Mouse (Mus musculus) ES-E14 (cell line): Measurements from ENCODE around the gene Epb41l4b. TPM values are rescaled to one million over a fixed set of nuclear protein-coding genes. Genes with fewer than 3 reads are reported as not detected.

ENCODE experiments used
- DNase-seq: peaks from one replicate; pipeline ENCODE4 v3.0.0-alpha.2; 2013; ENCODE audit warnings: low read depth, low spot score
- H3K27ac ChIP-seq: 2 replicates; pipeline ENCODE4 v1.5.1; 2012; ENCODE audit warnings: low read depth, mild to moderate bottlenecking, low read length, moderate library complexity, mixed read lengths; ENCODE audit not compliant: poor library complexity, insufficient read depth, severe bottlenecking
- H3K36me3 ChIP-seq: 2 replicates; pipeline ENCODE4 v1.6.1; 2012; ENCODE audit warnings: mild to moderate bottlenecking, low read length, moderate library complexity, mixed read lengths; ENCODE audit not compliant: control insufficient read depth, poor library complexity, insufficient read depth, severe bottlenecking
- H3K4me1 ChIP-seq, 2 experiments: fragments of 150-350 bp in 1 of 2; sonication (generic) in 1 of 2; 2 replicates each; pipeline ENCODE4 v1.6.1; 2012; ENCODE audit warnings: low read length in 2 of 2, mild to moderate bottlenecking in 1 of 2, mixed read lengths in 1 of 2; ENCODE audit not compliant: control insufficient read depth in 2 of 2, insufficient read depth in 2 of 2, poor library complexity in 1 of 2
- H3K4me3 ChIP-seq, 2 experiments: fragments of 150-350 bp in 1 of 2; sonication (generic) in 1 of 2; 2 replicates each; pipeline ENCODE4 v1.5.1; 2012; ENCODE audit warnings: low read length in 2 of 2, low read depth in 1 of 2, mild to moderate bottlenecking in 1 of 2, mixed read lengths in 1 of 2; ENCODE audit not compliant: insufficient read depth in 1 of 2, poor library complexity in 1 of 2, severe bottlenecking in 1 of 2
- H3K9ac ChIP-seq: 2 replicates; pipeline ENCODE4 v1.6.1; 2012; ENCODE audit warnings: low read depth, mild to moderate bottlenecking, low read length, mixed read lengths; ENCODE audit not compliant: poor library complexity, insufficient read depth, severe bottlenecking
- H3K9me3 ChIP-seq: fragments of 150-350 bp; sonication (generic); 2 replicates; pipeline ENCODE4 v1.6.1; 2012; ENCODE audit warnings: low read depth, mild to moderate bottlenecking, low read length; ENCODE audit not compliant: control insufficient read depth, insufficient read depth
- CHD2 ChIP-seq: IDR thresholded peaks from 2 replicates; pipeline ENCODE4 v1.6.1; 2014; ENCODE audit warnings: mild to moderate bottlenecking, low read depth, low read length, inconsistent platforms
- HCFC1 ChIP-seq: IDR thresholded peaks from 2 replicates; pipeline ENCODE4 v1.6.1; 2012; ENCODE audit warnings: low read length, inconsistent platforms, borderline replicate concordance; ENCODE audit not compliant: insufficient read depth
- MAFK ChIP-seq: IDR thresholded peaks from 2 replicates; pipeline ENCODE4 v1.6.1; 2014; ENCODE audit warnings: mild to moderate bottlenecking, low read depth, low read length, inconsistent platforms; ENCODE audit not compliant: insufficient read depth
- ZC3H11A ChIP-seq: IDR thresholded peaks from 2 replicates; pipeline ENCODE4 v1.6.1; 2012; ENCODE audit warnings: low read depth, mild to moderate bottlenecking, inconsistent platforms, low read length, borderline replicate concordance
- ZNF384 ChIP-seq: IDR thresholded peaks from 2 replicates; pipeline ENCODE4 v1.6.1; 2012; ENCODE audit warnings: low read depth, low read length, inconsistent platforms
- in situ Hi-C, 2 experiments: fragments of 600-800 bp; cut with MboI; formaldehyde crosslinking; loops; one replicate each; pipeline ENCODE4 v1.15.1; 2025; ENCODE audit warnings: low sequenced_read_pairs in 2 of 2, inconsistent platforms in 1 of 2; ENCODE audit not compliant: unreplicated experiment in 2 of 2
- total RNA-seq: library from RNA; depleted of rRNA; stranded (reverse); fragments of 300-350 nt; gene quantifications from 2 replicates; pipeline ENCODE4 v1.2.3, GENCODE M21; 2012

Epb41l4b gene
- total RNA-seq, 1 experiment: 4.7 TPM

DNA sequence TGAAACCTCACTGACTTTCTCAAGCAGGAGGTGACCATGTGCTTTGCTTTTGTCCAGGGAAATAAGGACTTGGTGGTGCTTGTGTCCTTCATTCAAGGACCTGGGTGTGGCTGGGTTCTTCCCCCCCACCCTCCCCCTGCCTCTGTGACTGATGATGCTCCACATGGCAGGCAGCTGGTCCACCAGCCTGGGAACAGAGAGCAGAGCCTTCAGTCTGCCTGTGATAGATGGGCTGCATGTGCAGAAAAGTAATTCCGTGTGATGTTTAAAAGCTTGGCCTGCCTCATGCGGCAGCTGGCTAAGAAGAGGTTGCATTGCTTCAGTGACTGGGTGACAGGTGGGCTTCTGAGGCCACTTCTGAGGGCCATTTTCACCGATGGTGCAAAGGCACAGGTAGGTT, 140.5 kb downstream of the Epb41l4b start:
- H3K4me1 ChIP-seq: no peaks in the 10 kb centered on the region
- no peak for DNase-seq
- no peak for TF ChIP-seq HCFC1
- no peak for TF ChIP-seq CHD2
- TF ChIP-seq MAFK: no peak
- no peak for TF ChIP-seq ZNF384
- TF ChIP-seq ZC3H11A: no peak
- no peak overlapping the region for H3K4me3 ChIP-seq
- H3K36me3 ChIP-seq: no peaks in the 10 kb centered on the region
- no peak overlapping the region for H3K27ac ChIP-seq
- no peak overlapping the region for H3K9ac ChIP-seq
- no peaks in the 10 kb centered on the region for H3K9me3 ChIP-seq
- in situ Hi-C loops: no loop called here

DNA sequence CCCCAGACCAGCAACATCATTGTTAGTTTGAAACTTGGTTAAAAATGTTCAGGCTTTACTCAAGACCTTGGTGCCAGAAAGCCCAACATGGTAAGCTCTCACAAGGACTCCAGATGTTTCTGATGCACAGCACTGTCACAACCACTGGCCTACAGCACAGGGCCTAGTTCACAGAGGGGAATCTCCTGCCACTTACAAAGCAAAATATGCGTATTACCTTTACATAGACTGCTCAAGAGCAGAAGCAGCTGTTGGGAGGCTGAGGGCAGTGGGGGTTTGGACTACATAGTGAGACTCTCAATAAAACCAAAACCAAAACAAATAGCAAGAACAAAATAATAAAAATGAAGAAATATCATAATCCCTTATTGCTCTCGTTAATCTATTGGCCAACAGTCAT, 141.8 kb downstream of the Epb41l4b start:
- Histone ChIP-seq H3K9me3 (no peaks in the 10 kb centered on the region), H3K27ac (no peak overlapping the region), H3K9ac (no peak overlapping the region), H3K36me3 (no peaks in the 10 kb centered on the region), H3K4me3 (no peak overlapping the region), H3K4me1 (no peaks in the 10 kb centered on the region)
- no peak for DNase-seq
- no peak for TF ChIP-seq ZNF384
- in situ Hi-C loops: no loop called here

GRCm38 (mm10) chr4:56993331-56993730, 149.9 kb downstream of the Epb41l4b start:
- no peak overlapping the region for H3K9ac ChIP-seq
- DNase-seq: no peak
- no peaks in the 10 kb centered on the region for H3K36me3 ChIP-seq
- no peaks in the 10 kb centered on the region; a peak in 1 of 4 replicates for H3K4me1 ChIP-seq
- TF ChIP-seq HCFC1: no peak
- TF ChIP-seq MAFK: no peak
- TF ChIP-seq ZNF384: no peak
- no peak for TF ChIP-seq CHD2
- TF ChIP-seq ZC3H11A: no peak
- H3K27ac ChIP-seq: no peak overlapping the region
- no peak overlapping the region for H3K4me3 ChIP-seq
- in situ Hi-C loops: no loop called here
- no peaks in the 10 kb centered on the region for H3K9me3 ChIP-seq

DNA sequence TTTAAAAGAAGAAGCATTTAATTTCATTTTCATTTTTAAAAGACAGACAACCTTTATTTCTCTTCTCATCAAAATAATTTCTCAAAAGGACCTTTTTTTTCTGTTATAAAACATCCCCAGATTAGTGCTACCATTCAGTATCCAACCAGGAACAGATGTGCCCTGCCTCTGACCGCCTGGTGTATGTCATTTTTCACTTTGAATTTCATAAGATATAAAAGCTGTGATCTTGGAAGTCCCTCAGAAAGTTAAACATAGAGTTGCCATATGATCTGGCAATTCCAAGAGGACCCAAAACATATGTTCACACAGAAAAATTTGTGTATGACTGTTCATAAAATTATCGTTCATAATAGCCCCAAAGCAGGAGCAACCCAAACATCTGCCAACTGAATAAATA, 151.3 kb downstream of the Epb41l4b start:
- Histone ChIP-seq H3K4me1 (no peaks in the 10 kb centered on the region; a peak in 1 of 4 replicates), H3K9me3 (no peaks in the 10 kb centered on the region), H3K9ac (no peak overlapping the region), H3K4me3 (no peak overlapping the region), H3K36me3 (no peaks in the 10 kb centered on the region), H3K27ac (no peak overlapping the region)
- in situ Hi-C loops: no loop called here
- DNase-seq: no peak
- TF ChIP-seq MAFK (no peak), ZC3H11A (no peak), HCFC1 (no peak), ZNF384 (no peak), CHD2 (no peak)

- in situ Hi-C loops: no loop called here
- no peak for DNase-seq
- TF ChIP-seq HCFC1 (no peak), MAFK (no peak), ZC3H11A (no peak), CHD2 (no peak), ZNF384 (no peak)
- Histone ChIP-seq H3K9ac (peak within 1 kb of the TSS; percentile 69), H3K4me1 (no peaks in the 10 kb centered on the region; a peak in 1 of 4 replicates), H3K27ac (no peak within 1 kb of the TSS), H3K4me3 (peak within 1 kb of the TSS; percentile 69 to 75), H3K36me3 (no peaks in the 10 kb centered on the region), H3K9me3 (no peaks in the 10 kb centered on the region)
These were observed 153.0 kb downstream of the Epb41l4b start, which contains the start of gene Frrs1l for GRCm38 (mm10) chr4:56990215-56990584. Gene Frrs1l (minus strand): TSS chr4:56990391.
